Mouse (Mus musculus): ENCODE data around the gene Setmar.
A peak's percentile ranks its signal among the peaks of the same experiment; 100 is the strongest.

The Setmar gene

GRCm38 (mm10) chr6:108117881-108118280 lies 53.0 kb downstream of the Setmar start:
- no peak for DNase-seq

GRCm38 (mm10) chr6:108125474-108125873 lies 60.6 kb downstream of the Setmar start:
- DNase-seq: no peak

- DNase-seq: peak; percentile 37
Measured at GRCm38 (mm10) chr6:108126631-108127030, 61.8 kb downstream of the Setmar start.

Measured in cerebellum, adult 18-20 months (tissue).